Mouse (Mus musculus): ENCODE measurements around the gene Ube3b. TPM values are rescaled to one million over a fixed set of nuclear protein-coding genes. Genes with fewer than 3 reads are reported as not detected.

Gene Ube3b
- total and polyA plus RNA-seq, 3 experiments = 11.7 to 29.8 (median 22.1) TPM

GRCm38 (mm10) chr5:114351490-114351889 is 28.9 kb upstream of the Ube3b start:
- Histone ChIP-seq H3K4me1 (ENCODE audit: control insufficient read depth in 1 of 2, insufficient read depth in 2 of 2) (no peaks in the 10 kb centered on the region), H3K27me3 (replicated peaks) (no peaks in the 10 kb centered on the region), H3K4me2 (ENCODE audit: insufficient read depth, low read depth, poor library complexity, severe bottlenecking) (no peak overlapping the region), H3K9me3 (replicated peaks; ENCODE audit: low read length) (no peaks in the 10 kb centered on the region), H3K4me3 (replicated peaks in 1 of 3; ENCODE audit: low read depth in 2 of 3, low read length in 2 of 3, poor library complexity in 1 of 3) (no peak overlapping the region), H3K27ac (ENCODE audit: insufficient read depth, low read depth) (no peak overlapping the region), H3K9ac (ENCODE audit: insufficient read depth, low read depth) (no peak overlapping the region), H3K36me3 (replicated peaks in 1 of 2; ENCODE audit: control insufficient read depth in 1 of 2, insufficient read depth in 1 of 2, low read length in 1 of 2) (peaks cover 0 to 64% of the 10 kb centered on the region in 2 experiments), H3K79me2 (replicated peaks; ENCODE audit: control insufficient read depth, extremely low read depth, insufficient read depth, poor library complexity, severe bottlenecking) (no peaks in the 10 kb centered on the region)
- TF ChIP-seq NRF1 (IDR thresholded peaks at IDR 0.05; ENCODE audit: low read depth, low read length) (no peak), MEF2A (IDR thresholded peaks at IDR 0.05; ENCODE audit: borderline replicate concordance, low read depth, low read length) (no peak), NELFE (IDR thresholded peaks at IDR 0.05; ENCODE audit: low read depth, low read length) (no peak), CTCF (conservative IDR thresholded peaks at IDR 0.05 in 1 of 2, IDR thresholded peaks at IDR 0.05 in 1 of 2; ENCODE audit: low read depth in 2 of 2, low read length in 2 of 2) (peak in 1 of 2 experiments; percentile 43; a peak in 2 of 4 replicates), TBP (conservative IDR thresholded peaks at IDR 0.05; ENCODE audit: low read depth, low read length) (no peak), EP300 (IDR thresholded peaks at IDR 0.05; ENCODE audit: low read length) (no peak)
- in situ Hi-C loops (cut with MboI; ENCODE audit: low pct_ligation_motif_present, low pct_unique_long_range_greater_than_20kb, low sequenced_read_pairs) (no loop called here), dilution Hi-C loops (cut with MboI; ENCODE audit: extremely low pct_ligation_motif_present, extremely low pct_unique_long_range_greater_than_20kb, low sequenced_read_pairs) (no loop called here)
- no peak for DNase-seq (ENCODE audit: extremely low read depth)

GRCm38 (mm10) chr5:114356250-114356935 is 24.0 kb upstream of the Ube3b start:
- peaks cover 3 to 79% of the 10 kb centered on the region in 2 experiments for H3K36me3 ChIP-seq (replicated peaks in 1 of 2; ENCODE audit: control insufficient read depth in 1 of 2, insufficient read depth in 1 of 2, low read length in 1 of 2)
- no peak overlapping the region for H3K27ac ChIP-seq (ENCODE audit: insufficient read depth, low read depth)
- no peak for TF ChIP-seq KAT2A (IDR thresholded peaks at IDR 0.05; ENCODE audit: insufficient replicate concordance, low read length)
- TF ChIP-seq UBTF (IDR thresholded peaks at IDR 0.05; ENCODE audit: low read depth, low read length) = no peak
- no peak for TF ChIP-seq MAZ (IDR thresholded peaks at IDR 0.05; ENCODE audit: low read depth, low read length)
- no peak for TF ChIP-seq TCF12 (IDR thresholded peaks at IDR 0.05; ENCODE audit: low read depth, low read length)
- no peak for TF ChIP-seq EP300 (IDR thresholded peaks at IDR 0.05; ENCODE audit: low read length)
- no peak for TF ChIP-seq JUND (conservative IDR thresholded peaks at IDR 0.05; ENCODE audit: low read depth, low read length)
- no peak for TF ChIP-seq TBP (conservative IDR thresholded peaks at IDR 0.05; ENCODE audit: low read depth, low read length)
- TF ChIP-seq PAX5 (IDR thresholded peaks at IDR 0.05; ENCODE audit: low read length) = no peak
- TF ChIP-seq RAD21 (IDR thresholded peaks at IDR 0.05; ENCODE audit: low read depth, low read length) = peak; percentile 31
- TF ChIP-seq CTCF (conservative IDR thresholded peaks at IDR 0.05 in 1 of 2, IDR thresholded peaks at IDR 0.05 in 1 of 2; ENCODE audit: low read depth in 2 of 2, low read length in 2 of 2) = peak; percentile 18 to 62; a peak in 2 of 4 replicates
- TF ChIP-seq ELF1 (IDR thresholded peaks at IDR 0.05; ENCODE audit: low read depth, low read length) = no peak
- TF ChIP-seq MEF2A (IDR thresholded peaks at IDR 0.05; ENCODE audit: borderline replicate concordance, low read depth, low read length) = no peak
- peak; percentile 59 for TF ChIP-seq SMC3 (IDR thresholded peaks at IDR 0.05; ENCODE audit: low read depth, low read length)
- no peaks in the 10 kb centered on the region for H3K27me3 ChIP-seq (replicated peaks)
- no peak overlapping the region for H3K4me2 ChIP-seq (ENCODE audit: insufficient read depth, low read depth, poor library complexity, severe bottlenecking)
- no peak overlapping the region for H3K9ac ChIP-seq (ENCODE audit: insufficient read depth, low read depth)
- peak; percentile 54 for DNase-seq (ENCODE audit: extremely low read depth)
- dilution Hi-C loops (cut with MboI; ENCODE audit: extremely low pct_ligation_motif_present, extremely low pct_unique_long_range_greater_than_20kb, low sequenced_read_pairs) (no loop called here), in situ Hi-C loops (cut with MboI; ENCODE audit: low pct_ligation_motif_present, low pct_unique_long_range_greater_than_20kb, low sequenced_read_pairs) (no loop called here)
- H3K4me3 ChIP-seq (replicated peaks in 1 of 3; ENCODE audit: low read depth in 2 of 3, low read length in 2 of 3, poor library complexity in 1 of 3) = no peak overlapping the region
- H3K9me3 ChIP-seq (replicated peaks; ENCODE audit: low read length) = no peaks in the 10 kb centered on the region
- H3K4me1 ChIP-seq (ENCODE audit: control insufficient read depth in 1 of 2, insufficient read depth in 2 of 2) = no peaks in the 10 kb centered on the region
- H3K79me2 ChIP-seq (replicated peaks; ENCODE audit: control insufficient read depth, extremely low read depth, insufficient read depth, poor library complexity, severe bottlenecking) = no peaks in the 10 kb centered on the region

Measured in CH12.LX (cell line).